Mouse (Mus musculus) c-Kit-positive CD71-positive TER-119-negative erythroid progenitor cells, embryonic 14.5 days (primary cell): Measurements from ENCODE around the gene Olfml3.

ENCODE experiments used
- DNase-seq: peaks from one replicate; pipeline ENCODE4 v3.0.0-alpha.2; 2013; ENCODE audit warnings: low read depth

The Olfml3 gene

GRCm38 (mm10) chr3:103740342-103740741 lies 2.5 kb upstream of the Olfml3 start:
- no peak for DNase-seq

GRCm38 (mm10) chr3:103739329-103739728 lies 1.5 kb upstream of the Olfml3 start, which contains the start of gene Gm10964:
Gm10964 (plus strand) TSS chr3:103739366.
- no peak for DNase-seq

- no peak for DNase-seq
Observed at GRCm38 (mm10) chr3:103737061-103737754, 593 bp downstream of the Olfml3 start.

- DNase-seq: no peak
Observed at GRCm38 (mm10) chr3:103735776-103736600, 1.8 kb downstream of the Olfml3 start.

- no peak for DNase-seq
Observed at GRCm38 (mm10) chr3:103734696-103735519, 2.9 kb downstream of the Olfml3 start.

GRCm38 (mm10) chr3:103733799-103734695 lies 3.8 kb downstream of the Olfml3 start:
- no peak for DNase-seq

GRCm38 (mm10) chr3:103733176-103733575 lies 4.6 kb downstream of the Olfml3 start:
- DNase-seq: no peak

GRCm38 (mm10) chr3:103732116-103732515 lies 5.7 kb downstream of the Olfml3 start:
- DNase-seq: no peak

GRCm38 (mm10) chr3:103729850-103730249 lies 8.0 kb downstream of the Olfml3 start:
- DNase-seq: no peak

- no peak for DNase-seq
Observed at GRCm38 (mm10) chr3:103727813-103728326, 9.9 kb downstream of the Olfml3 start.

- no peak for DNase-seq
Observed at GRCm38 (mm10) chr3:103726642-103727041, 11.2 kb downstream of the Olfml3 start.

- no peak for DNase-seq
Observed at GRCm38 (mm10) chr3:103724137-103724536, 13.7 kb downstream of the Olfml3 start.

- DNase-seq: no peak
Observed at GRCm38 (mm10) chr3:103718728-103719127, 19.1 kb downstream of the Olfml3 start.

GRCm38 (mm10) chr3:103716774-103717760 lies 20.7 kb downstream of the Olfml3 start:
- DNase-seq: no peak

- no peak for DNase-seq
Observed at GRCm38 (mm10) chr3:103715762-103716693, 21.8 kb downstream of the Olfml3 start.

- DNase-seq: no peak
Observed at GRCm38 (mm10) chr3:103714942-103715341, 22.9 kb downstream of the Olfml3 start.

GRCm38 (mm10) chr3:103714236-103714875 lies 23.4 kb downstream of the Olfml3 start:
- DNase-seq: no peak

GRCm38 (mm10) chr3:103712196-103712595 lies 25.6 kb downstream of the Olfml3 start:
- no peak for DNase-seq
